Comparison of ENCODE assay signal across 10 mouse cellular contexts in genomic region chr11:99045159-99045889, GRCm38 (mm10). TPM values are rescaled to one million over a fixed set of nuclear protein-coding genes. Genes with fewer than 3 reads are reported as not detected.
A peak's percentile ranks its signal among the peaks of the same experiment; 100 is the strongest.
DNase-seq lines count a peak whose midpoint lies in the region; ATAC-seq lines count a peak whose summit lies in the region.
"Had no signal": no experiment of that assay in that cellular context is flagged by ENCODE, and none has a peak within 500 bp of the region (broad histone marks: within the 10 kb centered on the region; RNA-seq: fewer than 3 reads in every experiment).

No protein-coding gene starts in this region.

- peak overlapping the region; percentile 10; the same call in 1 of the 2 replicates for H3K4me3 ChIP-seq in embryonic facial prominence, embryonic 11.5 days (ENCODE audit: low read depth, low read length)
- no peak overlapping the region for H3K4me3 ChIP-seq in midbrain, embryonic 13.5 days (replicated peaks)

- ATAC-seq in embryonic facial prominence, embryonic 11.5 days (replicated peaks; ENCODE audit: insufficient number of reproducible peaks, low FRiP score, low TSS enrichment, low read depth): no peak
- ATAC-seq in midbrain, embryonic 13.5 days: no peak
- ATAC-seq: forebrain, embryonic 14.5 days had no signal

- no peaks in the 10 kb centered on the region for H3K27me3 ChIP-seq in embryonic facial prominence, embryonic 11.5 days (ENCODE audit: control insufficient read depth, insufficient read depth, low read length)
- no peaks in the 10 kb centered on the region for H3K27me3 ChIP-seq in midbrain, embryonic 13.5 days

- no peak overlapping the region for H3K27ac ChIP-seq in embryonic facial prominence, embryonic 11.5 days (replicated peaks; ENCODE audit: low read depth, low read length)
- no peak overlapping the region for H3K27ac ChIP-seq in midbrain, embryonic 13.5 days

- H3K4me1 ChIP-seq in embryonic facial prominence, embryonic 11.5 days (ENCODE audit: control insufficient read depth, insufficient read depth, low read length): peaks cover 8% of the 10 kb centered on the region
- H3K4me1 ChIP-seq in midbrain, embryonic 13.5 days (replicated peaks): peaks cover 33% of the 10 kb centered on the region

- intact Hi-C loops in left cerebral cortex, postnatal 10 days (cut with DNase I): no loop called here

- 74% methylated on average over 12 of the region's 12 CpGs for WGBS in embryonic facial prominence, embryonic 11.5 days
- 89% methylated on average over 12 of the region's 12 CpGs for WGBS in midbrain, embryonic 13.5 days

- peak overlapping the region; percentile 10 for H3K4me2 ChIP-seq in embryonic facial prominence, embryonic 11.5 days (ENCODE audit: low read depth, low read length)
- H3K4me2 ChIP-seq in midbrain, embryonic 13.5 days (replicated peaks): no peak overlapping the region

- H3K36me3 ChIP-seq in embryonic facial prominence, embryonic 11.5 days (replicated peaks; ENCODE audit: control insufficient read depth, insufficient read depth, low read depth, low read length): peaks cover 22% of the 10 kb centered on the region
- H3K36me3 ChIP-seq in midbrain, embryonic 13.5 days: peaks cover 19% of the 10 kb centered on the region

- H3K9me3 ChIP-seq in embryonic facial prominence, embryonic 11.5 days (replicated peaks; ENCODE audit: control insufficient read depth, low read length): no peaks in the 10 kb centered on the region
- no peaks in the 10 kb centered on the region for H3K9me3 ChIP-seq in midbrain, embryonic 13.5 days

- DNase-seq in adipocyte (ENCODE audit: low spot score): peak; percentile 95
- no peak for DNase-seq in embryonic facial prominence, embryonic 11.5 days (ENCODE audit: low spot score)
- DNase-seq in kidney, adult 8-10 months: peak; percentile 87 to 92
- peak; percentile 46 for DNase-seq in liver
- no peak for DNase-seq in left cerebral cortex, postnatal 10 days (ENCODE audit: extremely low spot score in 1 of 2, low spot score in 2 of 2)
- DNase-seq in frontal cortex, postnatal 25 days (ENCODE audit: low spot score in 2 of 2): no peak
- DNase-seq: right cerebral cortex, postnatal 4 days; thymus, postnatal 25 days had no signal

- H3K9ac ChIP-seq in embryonic facial prominence, embryonic 11.5 days (replicated peaks; ENCODE audit: low read length): no peak overlapping the region; the same call in 1 of the 2 replicates
- H3K9ac ChIP-seq in midbrain, embryonic 13.5 days (replicated peaks): no peak overlapping the region

RNA-seq across cellular contexts. Expression of gene Igfbp4, which starts 4.3 kb away (rescaled TPM):
- polyA plus RNA-seq in embryonic facial prominence, embryonic 11.5 days (2014; fragmentation: Nextera tagmentation; extraction: Ambion mirVana): 477 and 548 TPM in 2 replicates
- polyA plus RNA-seq in midbrain, embryonic 13.5 days (2015; fragmentation: Nextera tagmentation; extraction: Ambion mirVana): 120 and 125 TPM in 2 replicates
- 10 to 100 TPM; 78.1 to 83.3 TPM for total RNA-seq in left cerebral cortex, postnatal 10 days (2021)

RNA-seq across cellular contexts. Expression of gene Top2a, which starts 21.3 kb away (rescaled TPM):
- 397 and 439 TPM in 2 replicates for polyA plus RNA-seq in embryonic facial prominence, embryonic 11.5 days (2014; fragmentation: Nextera tagmentation; extraction: Ambion mirVana)
- polyA plus RNA-seq in midbrain, embryonic 13.5 days (2015; fragmentation: Nextera tagmentation; extraction: Ambion mirVana): 118 and 125 TPM in 2 replicates
- 10 to 100 TPM; 10.1 to 12.0 TPM for total RNA-seq in left cerebral cortex, postnatal 10 days (2021)

RNA-seq across cellular contexts. Expression of gene Tns4, which starts 43.8 kb away (rescaled TPM):
- polyA plus RNA-seq in embryonic facial prominence, embryonic 11.5 days (2014; fragmentation: Nextera tagmentation; extraction: Ambion mirVana): 0.22 and 0.86 TPM in 2 replicates
- polyA plus RNA-seq in midbrain, embryonic 13.5 days (2015; fragmentation: Nextera tagmentation; extraction: Ambion mirVana): 0.10 and 0.16 TPM in 2 replicates
- total RNA-seq in left cerebral cortex, postnatal 10 days (2021): under 1 TPM in 1 of 2 experiments, not detected in 1; 0.51 TPM

Comparison
In these comparisons a context has a peak if more than half of its experiments do, and no peak if none do; other contexts are left out.
1. DNase-seq: peak in adipocyte (single experiment), kidney, adult 8-10 months (2 of 2) and liver (single experiment); none in embryonic facial prominence, embryonic 11.5 days (single experiment), left cerebral cortex, postnatal 10 days (0 of 2) and frontal cortex, postnatal 25 days (0 of 2).